In genomic region chr7:101456789-101457188, GRCm38 (mm10) we compare ENCODE assay signal across 16 mouse cellular contexts. TPM values are rescaled to one million over a fixed set of nuclear protein-coding genes. Genes with fewer than 3 reads are reported as not detected.
DNase-seq lines count a peak whose midpoint lies in the region; ATAC-seq and TF ChIP-seq lines count a peak whose summit lies in the region.
"Had no signal": no experiment of that assay in that cellular context is flagged by ENCODE, and none has a peak within 500 bp of the region (broad histone marks: within the 10 kb centered on the region; RNA-seq: fewer than 3 reads in every experiment).

No protein-coding gene starts in this region.

- DNase-seq in heart, postnatal 0 days (ENCODE audit: low spot score): no peak
- no peak for DNase-seq in heart, postnatal 25 days (ENCODE audit: low spot score)
- DNase-seq in left cerebral cortex, adult 2 months (ENCODE audit: extremely low spot score in 1 of 2, low spot score in 2 of 2): no peak
- DNase-seq in left cerebral cortex, postnatal 36 days (ENCODE audit: low spot score in 2 of 2): no peak
- DNase-seq in kidney, postnatal 25 days: peak; percentile 50 to 73
- DNase-seq in lung, postnatal 14 days: no peak
- no peak for DNase-seq in thymus, postnatal 4 days
- DNase-seq: cerebellum, postnatal 25 days; gastrocnemius, postnatal 36 days; liver, embryonic 13.5 days; midbrain, embryonic 14.5 days; right cerebral cortex, postnatal 14 days; thymus, postnatal 36 days had no signal

- H3K27ac ChIP-seq in heart, postnatal 0 days (ENCODE audit: low read depth): peak overlapping the region; percentile 44; the same call in 1 of the 2 replicates
- H3K27ac ChIP-seq in left cerebral cortex, adult 2 months: peak overlapping the region; percentile 90
- H3K27ac ChIP-seq in brown adipose tissue, adult 24 weeks (replicated peaks; ENCODE audit: low read depth, low read length): peak overlapping the region; percentile 91
- H3K27ac ChIP-seq: liver, embryonic 13.5 days had no signal

- no peak overlapping the region for H3K4me3 ChIP-seq in heart, postnatal 0 days (ENCODE audit: low read depth, low read length)
- H3K4me3 ChIP-seq in left cerebral cortex, adult 2 months: peak overlapping the region; percentile 21; the same call in 1 of the 2 replicates
- peak overlapping the region; percentile 73 for H3K4me3 ChIP-seq in brown adipose tissue, adult 24 weeks (ENCODE audit: insufficient read depth, low read depth, low read length)
- H3K4me3 ChIP-seq: liver, embryonic 13.5 days had no signal

- ATAC-seq in heart, postnatal 0 days (ENCODE audit: insufficient read depth, low read depth): no peak

- no peak for TF ChIP-seq CTCF in heart, postnatal 0 days (IDR thresholded peaks at IDR 0.05; ENCODE audit: low read depth)
- no peak for TF ChIP-seq CTCF in left cerebral cortex, adult 2 months (IDR thresholded peaks at IDR 0.05)

- H3K9ac ChIP-seq in heart, postnatal 0 days (replicated peaks; ENCODE audit: low read depth, low read length): no peak overlapping the region
- H3K9ac ChIP-seq: liver, embryonic 13.5 days had no signal

- H3K36me3 ChIP-seq in heart, postnatal 0 days (replicated peaks; ENCODE audit: control insufficient read depth, insufficient read depth, low read length): no peaks in the 10 kb centered on the region
- H3K36me3 ChIP-seq: liver, embryonic 13.5 days had no signal

- TF ChIP-seq EP300 in heart, postnatal 0 days (IDR thresholded peaks at IDR 0.05; ENCODE audit: low read depth): 0 out of 2 replicates have a peak, but pooled peaks have one; percentile 31

- H3K27me3 ChIP-seq in heart, postnatal 0 days (ENCODE audit: control insufficient read depth, insufficient read depth, low read length): peaks cover 11% of the 10 kb centered on the region

- intact Hi-C loops in heart, postnatal 25 days (cut with DNase I): no loop called here
- intact Hi-C loops in left cerebral cortex, adult 2 months (cut with DNase I): no loop called here
- intact Hi-C loops in left cerebral cortex, postnatal 36 days (cut with DNase I): no loop called here

- H3K4me2 ChIP-seq in heart, postnatal 0 days (ENCODE audit: low read depth, low read length): 0 out of 2 replicates have a peak overlapping the region, but pooled peaks have one; percentile 17
- H3K4me2 ChIP-seq: liver, embryonic 13.5 days had no signal

- H3K4me1 ChIP-seq in heart, postnatal 0 days (ENCODE audit: control insufficient read depth, insufficient read depth): peaks cover 42% of the 10 kb centered on the region
- peaks cover 46% of the 10 kb centered on the region for H3K4me1 ChIP-seq in brown adipose tissue, adult 24 weeks (ENCODE audit: control insufficient read depth, insufficient read depth, insufficient read length, low read length)
- H3K4me1 ChIP-seq: liver, embryonic 13.5 days had no signal

- H3K9me3 ChIP-seq in heart, postnatal 0 days (replicated peaks; ENCODE audit: control insufficient read depth, low read length): no peaks in the 10 kb centered on the region
- H3K9me3 ChIP-seq: liver, embryonic 13.5 days had no signal

- 43% methylated on average over 5 of the region's 5 CpGs for WGBS in heart, postnatal 0 days

RNA-seq across cellular contexts. Expression of gene Pde2a, which starts 35.3 kb away (rescaled TPM):
- total RNA-seq in heart, postnatal 0 days (2014; rRNA removed; ENCODE audit: low replicate concordance): 4.7 and 35.2 TPM in 2 replicates
- 19.3 and 22.1 TPM in 2 replicates for polyA plus RNA-seq in heart, postnatal 0 days (2015; fragmentation: Nextera tagmentation; extraction: Ambion mirVana)
- total RNA-seq in heart, postnatal 25 days (2021): 10 to 100 TPM; 63.6 to 65.9 TPM
- 100 to 1,000 TPM; 372 to 375 TPM for total RNA-seq in left cerebral cortex, adult 2 months (2021)
- total RNA-seq in left cerebral cortex, postnatal 36 days (2021): 100 to 1,000 TPM; 349 to 377 TPM
- 2.6 and 12.2 TPM in 2 replicates for polyA plus RNA-seq in brown adipose tissue, adult 24 weeks (2012; ENCODE audit: insufficient read depth, insufficient read length, missing spikeins)

RNA-seq across cellular contexts. Expression of gene Gm45837, which starts 46.1 kb away (rescaled TPM):
- total RNA-seq in heart, postnatal 0 days (2014; rRNA removed; ENCODE audit: low replicate concordance): 33.8 TPM in 1 of 2 replicates, not detected in the other
- polyA plus RNA-seq in heart, postnatal 0 days (2015; fragmentation: Nextera tagmentation; extraction: Ambion mirVana): 2.4 TPM in 1 of 2 replicates, not detected in the other
- not detected for total RNA-seq in heart, postnatal 25 days (2021)
- total RNA-seq in left cerebral cortex, adult 2 months (2021): 1 to 10 TPM; 1.6 to 3.4 TPM
- total RNA-seq in left cerebral cortex, postnatal 36 days (2021): 1 to 10 TPM in 1 of 2 experiments, not detected in 1; 1.7 TPM
- polyA plus RNA-seq in brown adipose tissue, adult 24 weeks (2012; ENCODE audit: insufficient read depth, insufficient read length, missing spikeins): 16.1 TPM in 1 of 2 replicates, not detected in the other
- total RNA-seq: heart, postnatal 36 days had no signal
- polyA plus RNA-seq: large intestine, adult 2 months; midbrain, embryonic 14.5 days had no signal

Comparison
In these comparisons a context has a peak if more than half of its experiments do, and no peak if none do; other contexts are left out.
1. DNase-seq: peak in kidney, postnatal 25 days (2 of 2); none in heart, postnatal 0 days (single experiment), heart, postnatal 25 days (single experiment), left cerebral cortex, adult 2 months (0 of 2), left cerebral cortex, postnatal 36 days (0 of 2), lung, postnatal 14 days (single experiment) and thymus, postnatal 4 days (single experiment).
2. Peak in every context shown above with its lines, with median percentiles within 50 percentile points of each other: H3K27ac ChIP-seq.